Mouse (Mus musculus): ENCODE data around the gene Ncf1.

- TF ChIP-seq CTCF (IDR thresholded peaks at IDR 0.05) (no peak), POLR2A (IDR thresholded peaks at IDR 0.05; ENCODE audit: insufficient read depth, low read depth, low read length) (no peak), EP300 (IDR thresholded peaks at IDR 0.05; ENCODE audit: insufficient read depth, low read depth, low read length) (no peak)
Measured at GRCm38 (mm10) chr5:134234205-134234604, 4.8 kb upstream of the Ncf1 start.
